Mouse (Mus musculus): ENCODE measurements at regions not wholly inside any gene's neighbourhood (a gene's known extent, or its start where the extent isn't known, plus 50 kb on each side); places are given as distances from the start of the nearest gene placed in this dataset.
"Not testable (repeated sequence)": the region's sequence is repeated elsewhere in the genome, so short reads cannot be mapped to it uniquely, and the experiment has no call there.

GRCm38 (mm10) chr8:39833251-39833650, 841.6 kb upstream of the Adam24 start:
- no peak for DNase-seq
- intact Hi-C loops (cut with DNase I; ENCODE audit: low total_unique reads) = no loop called here

GRCm38 (mm10) chr8:39846854-39847253, 828.0 kb upstream of the Adam24 start:
- intact Hi-C loops (cut with DNase I; ENCODE audit: low total_unique reads) = no loop called here
- no peak for DNase-seq

GRCm38 (mm10) chr8:39862544-39862943, 812.3 kb upstream of the Adam24 start:
- intact Hi-C loops (cut with DNase I; ENCODE audit: low total_unique reads) = no loop called here
- no peak for DNase-seq

GRCm38 (mm10) chr8:39902251-39902650, 772.6 kb upstream of the Adam24 start:
- DNase-seq = no peak
- intact Hi-C loops (cut with DNase I; ENCODE audit: low total_unique reads) = no loop called here

GRCm38 (mm10) chr8:39912926-39913325, 762.0 kb upstream of the Adam24 start:
- DNase-seq = no peak
- intact Hi-C loops (cut with DNase I; ENCODE audit: low total_unique reads) = no loop called here

GRCm38 (mm10) chr8:39921336-39921735, 753.5 kb upstream of the Adam24 start:
- no peak for DNase-seq
- intact Hi-C loops (cut with DNase I; ENCODE audit: low total_unique reads) = no loop called here

GRCm38 (mm10) chr8:39923741-39924140, 751.1 kb upstream of the Adam24 start:
- DNase-seq = no peak
- intact Hi-C loops (cut with DNase I; ENCODE audit: low total_unique reads) = no loop called here

- intact Hi-C loops (cut with DNase I; ENCODE audit: low total_unique reads) = no loop called here
- DNase-seq = no peak
Measured at GRCm38 (mm10) chr8:39950178-39950896, 724.5 kb upstream of the Adam24 start.

GRCm38 (mm10) chr8:39954497-39954896, 720.4 kb upstream of the Adam24 start:
- no peak for DNase-seq
- intact Hi-C loops (cut with DNase I; ENCODE audit: low total_unique reads) = no loop called here

- intact Hi-C loops (cut with DNase I; ENCODE audit: low total_unique reads) = no loop called here
- DNase-seq = no peak
Measured at GRCm38 (mm10) chr8:39954924-39955323, 720.0 kb upstream of the Adam24 start.

- intact Hi-C loops (cut with DNase I; ENCODE audit: low total_unique reads) = no loop called here
- no peak for DNase-seq
Measured at GRCm38 (mm10) chr8:40005207-40005837, 669.6 kb upstream of the Adam24 start.

GRCm38 (mm10) chr8:40019281-40019943, 655.5 kb upstream of the Adam24 start:
- DNase-seq = no peak
- intact Hi-C loops (cut with DNase I; ENCODE audit: low total_unique reads) = no loop called here

- DNase-seq = no peak
- intact Hi-C loops (cut with DNase I; ENCODE audit: low total_unique reads) = no loop called here
Measured at GRCm38 (mm10) chr8:40064145-40064544, 610.7 kb upstream of the Adam24 start.

- intact Hi-C loops (cut with DNase I; ENCODE audit: low total_unique reads) = no loop called here
- no peak for DNase-seq
Measured at GRCm38 (mm10) chr8:40071131-40071530, 603.7 kb upstream of the Adam24 start.

- not testable (repeated sequence) for DNase-seq
Measured at GRCm38 (mm10) chr8:40080976-40081375, 593.9 kb upstream of the Adam24 start.

GRCm38 (mm10) chr8:40084129-40084528, 590.7 kb upstream of the Adam24 start:
- DNase-seq = no peak
- intact Hi-C loops (cut with DNase I; ENCODE audit: low total_unique reads) = no loop called here

More at GRCm38 (mm10) chr8:40080976-40081375, 593.9 kb upstream of the Adam24 start:
- intact Hi-C loops (cut with DNase I; ENCODE audit: low total_unique reads) = not testable (repeated sequence)

GRCm38 (mm10) chr8:40089377-40089776, 585.5 kb upstream of the Adam24 start:
- DNase-seq = no peak
- intact Hi-C loops (cut with DNase I; ENCODE audit: low total_unique reads) = no loop called here

- no peak for DNase-seq
- intact Hi-C loops (cut with DNase I; ENCODE audit: low total_unique reads) = no loop called here
Measured at GRCm38 (mm10) chr8:40124402-40124801, 550.5 kb upstream of the Adam24 start.

- DNase-seq = no peak
- intact Hi-C loops (cut with DNase I; ENCODE audit: low total_unique reads) = no loop called here
Measured at GRCm38 (mm10) chr8:40127141-40127540, 547.7 kb upstream of the Adam24 start.

- DNase-seq = no peak
- intact Hi-C loops (cut with DNase I; ENCODE audit: low total_unique reads) = no loop called here
Measured at GRCm38 (mm10) chr8:40132662-40133257, 542.1 kb upstream of the Adam24 start.

Data from gastrocnemius, postnatal 14 days (tissue).